Mouse (Mus musculus) heart, embryonic 10.5 days (tissue): ENCODE results near the gene Slc36a4. TPM values are rescaled to one million over a fixed set of nuclear protein-coding genes. Genes with fewer than 3 reads are reported as not detected.

Source experiments
- DNase-seq: peaks from one replicate; pipeline ENCODE4 v3.0.0-alpha.2; 2017; ENCODE audit warnings: low spot score
- H3K27ac ChIP-seq: fragments of 300-500 bp; sonication (generic); 2 replicates; pipeline ENCODE4 v1.5.1; 2016; ENCODE audit warnings: mild to moderate bottlenecking
- H3K27me3 ChIP-seq: fragments of 300-500 bp; sonication (generic); 2 replicates; pipeline ENCODE4 v1.6.1; 2016; ENCODE audit warnings: mild to moderate bottlenecking; ENCODE audit not compliant: poor library complexity, insufficient read depth, severe bottlenecking
- H3K36me3 ChIP-seq: fragments of 300-500 bp; sonication (generic); 2 replicates; pipeline ENCODE4 v1.6.1; 2016; ENCODE audit warnings: mild to moderate bottlenecking, moderate library complexity
- H3K4me1 ChIP-seq: fragments of 300-500 bp; sonication (generic); 2 replicates; pipeline ENCODE4 v1.6.1; 2016; ENCODE audit warnings: mild to moderate bottlenecking
- H3K4me3 ChIP-seq: fragments of 300-500 bp; sonication (generic); 2 replicates; pipeline ENCODE4 v1.5.1; 2016; ENCODE audit warnings: mild to moderate bottlenecking, moderate library complexity
- H3K9me3 ChIP-seq: fragments of 300-500 bp; sonication (generic); 2 replicates; pipeline ENCODE4 v1.6.1; 2016; ENCODE audit warnings: mild to moderate bottlenecking, moderate library complexity
- WGBS: fragments of 180-500 bp; shearing (Covaris S2); methylation state at CpG from one replicate; pipeline ENCODE4 v1.1.7; 2016; 5-methylcytosine and 5-hydroxymethylcytosine counted together
- polyA plus RNA-seq: library from polyadenylated mRNA; unstranded; fragments of >200 nt; fragmentation: Nextera tagmentation; extraction: Ambion mirVana; gene quantifications from 2 replicates; pipeline ENCODE4 v1.2.1, GENCODE M21; 2016

The Slc36a4 gene
- polyA plus RNA-seq, 1 experiment from 2014 or later, result 9.2 TPM

- H3K4me1 ChIP-seq, result no peaks in the 10 kb centered on the region
- H3K9me3 ChIP-seq, result no peaks in the 10 kb centered on the region
- H3K4me3 ChIP-seq, result no peak overlapping the region
- DNase-seq, result peak; percentile 17
- H3K36me3 ChIP-seq, result peaks cover 68% of the 10 kb centered on the region
- 87% methylated on average over 11 of the region's 11 CpGs for WGBS
- H3K27me3 ChIP-seq, result no peaks in the 10 kb centered on the region
- H3K27ac ChIP-seq, result no peak overlapping the region
Measured at GRCm38 (mm10) chr9:15734056-15734866, 24.7 kb downstream of the Slc36a4 start.

- DNase-seq, result peak; percentile 24
- H3K4me1 ChIP-seq, result no peaks in the 10 kb centered on the region
- no peak overlapping the region for H3K27ac ChIP-seq
- H3K27me3 ChIP-seq, result no peaks in the 10 kb centered on the region
- H3K4me3 ChIP-seq, result no peak overlapping the region
- H3K36me3 ChIP-seq, result peaks cover 64% of the 10 kb centered on the region
- 88% methylated on average over 6 of the region's 6 CpGs for WGBS
- H3K9me3 ChIP-seq, result no peaks in the 10 kb centered on the region
Measured at GRCm38 (mm10) chr9:15734867-15735131, 25.3 kb downstream of the Slc36a4 start.

GRCm38 (mm10) chr9:15737522-15737921, 28.0 kb downstream of the Slc36a4 start:
- H3K27me3 ChIP-seq, result no peaks in the 10 kb centered on the region
- H3K27ac ChIP-seq, result no peak overlapping the region
- 84% methylated on average over 2 of the region's 2 CpGs for WGBS
- peaks cover 6% of the 10 kb centered on the region; the same call in 1 of the 2 replicates for H3K4me1 ChIP-seq
- no peak for DNase-seq
- no peak overlapping the region for H3K4me3 ChIP-seq
- H3K36me3 ChIP-seq, result peaks cover 50% of the 10 kb centered on the region
- H3K9me3 ChIP-seq, result no peaks in the 10 kb centered on the region

GRCm38 (mm10) chr9:15741428-15741827, 31.9 kb downstream of the Slc36a4 start:
- H3K36me3 ChIP-seq, result peaks cover 28% of the 10 kb centered on the region
- WGBS, result 88% methylated on average over 4 of the region's 4 CpGs
- H3K4me1 ChIP-seq, result peaks cover 6% of the 10 kb centered on the region; the same call in 1 of the 2 replicates
- DNase-seq, result no peak
- no peak overlapping the region for H3K4me3 ChIP-seq
- H3K27me3 ChIP-seq, result no peaks in the 10 kb centered on the region
- no peak overlapping the region for H3K27ac ChIP-seq
- no peaks in the 10 kb centered on the region for H3K9me3 ChIP-seq

GRCm38 (mm10) chr9:15741931-15742330, 32.4 kb downstream of the Slc36a4 start:
- Histone ChIP-seq H3K27me3 (no peaks in the 10 kb centered on the region), H3K9me3 (no peaks in the 10 kb centered on the region), H3K36me3 (peaks cover 25% of the 10 kb centered on the region), H3K4me3 (no peak overlapping the region), H3K4me1 (peaks cover 6% of the 10 kb centered on the region; the same call in 1 of the 2 replicates), H3K27ac (no peak overlapping the region)
- WGBS, result 84% methylated on average over 6 of the region's 6 CpGs
- no peak for DNase-seq

GRCm38 (mm10) chr9:15745985-15746607, 36.6 kb downstream of the Slc36a4 start:
- DNase-seq, result no peak
- H3K27ac ChIP-seq, result no peak overlapping the region
- no peak overlapping the region for H3K4me3 ChIP-seq
- no peaks in the 10 kb centered on the region for H3K9me3 ChIP-seq
- no peaks in the 10 kb centered on the region for H3K36me3 ChIP-seq
- peaks cover under 1% of the 10 kb centered on the region; the same call in 1 of the 2 replicates for H3K4me1 ChIP-seq
- 66% methylated on average over 2 of the region's 2 CpGs for WGBS
- no peaks in the 10 kb centered on the region for H3K27me3 ChIP-seq

- Histone ChIP-seq H3K27ac (no peak overlapping the region), H3K4me1 (no peaks in the 10 kb centered on the region), H3K4me3 (no peak overlapping the region), H3K36me3 (no peaks in the 10 kb centered on the region), H3K9me3 (no peaks in the 10 kb centered on the region), H3K27me3 (no peaks in the 10 kb centered on the region)
- 62% methylated on average over 7 of the region's 7 CpGs for WGBS
- no peak for DNase-seq
Measured at GRCm38 (mm10) chr9:15746636-15747035, 37.1 kb downstream of the Slc36a4 start.

- Histone ChIP-seq H3K36me3 (no peaks in the 10 kb centered on the region), H3K27me3 (no peaks in the 10 kb centered on the region), H3K4me3 (no peak overlapping the region), H3K27ac (no peak overlapping the region), H3K9me3 (no peaks in the 10 kb centered on the region), H3K4me1 (no peaks in the 10 kb centered on the region)
- no peak for DNase-seq
- WGBS, result 67% methylated on average over 5 of the region's 5 CpGs
Measured at GRCm38 (mm10) chr9:15748383-15748782, 38.8 kb downstream of the Slc36a4 start.

- H3K4me3 ChIP-seq, result no peak overlapping the region
- DNase-seq, result no peak
- H3K27me3 ChIP-seq, result no peaks in the 10 kb centered on the region
- H3K36me3 ChIP-seq, result no peaks in the 10 kb centered on the region
- H3K9me3 ChIP-seq, result no peaks in the 10 kb centered on the region
- H3K4me1 ChIP-seq, result no peaks in the 10 kb centered on the region
- H3K27ac ChIP-seq, result no peak overlapping the region
Measured at GRCm38 (mm10) chr9:15759318-15759717, 49.8 kb downstream of the Slc36a4 start.

GRCm38 (mm10) chr9:15766379-15766778, 56.8 kb downstream of the Slc36a4 start:
- H3K36me3 ChIP-seq, result no peaks in the 10 kb centered on the region
- peaks cover 2% of the 10 kb centered on the region; the same call in 1 of the 2 replicates for H3K27me3 ChIP-seq
- WGBS, result 82% methylated on average over 5 of the region's 5 CpGs
- H3K27ac ChIP-seq, result no peak overlapping the region
- H3K4me3 ChIP-seq, result no peak overlapping the region
- H3K4me1 ChIP-seq, result no peaks in the 10 kb centered on the region
- DNase-seq, result no peak
- no peaks in the 10 kb centered on the region for H3K9me3 ChIP-seq

- 80% methylated on average over 5 of the region's 5 CpGs for WGBS
Measured at GRCm38 (mm10) chr9:15766821-15767220, 57.3 kb downstream of the Slc36a4 start.

GRCm38 (mm10) chr9:15772766-15773165, 63.2 kb downstream of the Slc36a4 start:
- H3K27me3 ChIP-seq, result peaks cover 3% of the 10 kb centered on the region; the same call in 1 of the 2 replicates
- no peaks in the 10 kb centered on the region for H3K4me1 ChIP-seq
- H3K9me3 ChIP-seq, result no peaks in the 10 kb centered on the region
- WGBS, result 82% methylated on average over 12 of the region's 12 CpGs
- H3K4me3 ChIP-seq, result no peak overlapping the region
- no peaks in the 10 kb centered on the region for H3K36me3 ChIP-seq
- no peak for DNase-seq
- H3K27ac ChIP-seq, result no peak overlapping the region

More at GRCm38 (mm10) chr9:15766821-15767220, 57.3 kb downstream of the Slc36a4 start:
- no peak overlapping the region for H3K4me3 ChIP-seq
- H3K9me3 ChIP-seq, result no peaks in the 10 kb centered on the region
- no peaks in the 10 kb centered on the region for H3K36me3 ChIP-seq
- H3K4me1 ChIP-seq, result no peaks in the 10 kb centered on the region
- no peak overlapping the region for H3K27ac ChIP-seq
- DNase-seq, result no peak
- peaks cover 3% of the 10 kb centered on the region; the same call in 1 of the 2 replicates for H3K27me3 ChIP-seq

GRCm38 (mm10) chr9:15773426-15773825, 63.9 kb downstream of the Slc36a4 start:
- 44% methylated on average over 2 of the region's 4 CpGs for WGBS
- Histone ChIP-seq H3K27ac (no peak overlapping the region), H3K4me3 (no peak overlapping the region), H3K9me3 (no peaks in the 10 kb centered on the region), H3K27me3 (peaks cover 3% of the 10 kb centered on the region; the same call in 1 of the 2 replicates), H3K36me3 (no peaks in the 10 kb centered on the region), H3K4me1 (no peaks in the 10 kb centered on the region)
- DNase-seq, result no peak
